Mouse (Mus musculus) megakaryocyte progenitor cell, adult 5-6 weeks (primary cell): Measurements from ENCODE around the gene Reep3. TPM values are rescaled to one million over a fixed set of nuclear protein-coding genes. Genes with fewer than 3 reads are reported as not detected.
"Not testable (repeated sequence)": the region's sequence is repeated elsewhere in the genome, so short reads cannot be mapped to it uniquely, and the experiment has no call there.

Source experiments
- ATAC-seq: replicated peaks from 2 replicates; pipeline ENCODE4 v1.8.0; 2016; ENCODE audit warnings: mild to moderate bottlenecking, moderate TSS enrichment, inconsistent platforms; ENCODE audit not compliant: poor library complexity
- total RNA-seq, 2 experiments: library from RNA; stranded (forward) in 1 of 2; stranded (reverse) in 1 of 2; fragments of 157-497, 149-512 nt in 1 of 2; fragments of 200-1000 nt in 1 of 2; gene quantifications; 2 replicates each; pipeline versions ENCODE4 v1.2.3 to v1.2.4; 2015 to 2017

Gene Reep3
- 25.3 and 28.7 TPM in 2 replicates for total RNA-seq (2015)
- 12.1 and 12.2 TPM in 2 replicates for total RNA-seq (2017)

- peak; percentile 35 for ATAC-seq
These were observed at the start of gene Reep3 for GRCm38 (mm10) chr10:67096621-67097436. Reep3 (minus strand) TSS chr10:67096945.

- ATAC-seq: no peak
These were observed 48.9 kb upstream of the Reep3 start for GRCm38 (mm10) chr10:67145623-67146022.

- no peak for ATAC-seq
These were observed 47.5 kb upstream of the Reep3 start for GRCm38 (mm10) chr10:67144269-67144668.

GRCm38 (mm10) chr10:67143661-67144060 is 46.9 kb upstream of the Reep3 start:
- no peak for ATAC-seq

- no peak for ATAC-seq
These were observed 40.7 kb upstream of the Reep3 start for GRCm38 (mm10) chr10:67137437-67137836.

- no peak for ATAC-seq
These were observed 37.6 kb upstream of the Reep3 start for GRCm38 (mm10) chr10:67134322-67134721.

GRCm38 (mm10) chr10:67131709-67132108 is 35.0 kb upstream of the Reep3 start:
- 0 out of 2 replicates have a peak, but pooled peaks have one; percentile 35 for ATAC-seq

- no peak for ATAC-seq
These were observed 32.8 kb upstream of the Reep3 start for GRCm38 (mm10) chr10:67129531-67129930.

GRCm38 (mm10) chr10:67126859-67127758 is 30.4 kb upstream of the Reep3 start:
- peak; percentile 24 for ATAC-seq

- peak; percentile 43 for ATAC-seq
These were observed 29.5 kb upstream of the Reep3 start for GRCm38 (mm10) chr10:67126061-67126858.

- no peak for ATAC-seq
These were observed 27.4 kb upstream of the Reep3 start for GRCm38 (mm10) chr10:67124156-67124555.

- 0 out of 2 replicates have a peak, but pooled peaks have one; percentile 17 for ATAC-seq
These were observed 27.0 kb upstream of the Reep3 start for GRCm38 (mm10) chr10:67123756-67124155.

GRCm38 (mm10) chr10:67120640-67121039 is 23.9 kb upstream of the Reep3 start:
- ATAC-seq: no peak

GRCm38 (mm10) chr10:67120180-67120579 is 23.4 kb upstream of the Reep3 start:
- no peak for ATAC-seq

- ATAC-seq: peak; percentile 41
These were observed 22.5 kb upstream of the Reep3 start for GRCm38 (mm10) chr10:67119291-67119690.

GRCm38 (mm10) chr10:67116251-67116650 is 19.5 kb upstream of the Reep3 start:
- no peak for ATAC-seq

GRCm38 (mm10) chr10:67115666-67116091 is 18.9 kb upstream of the Reep3 start:
- peak; percentile 64 for ATAC-seq

GRCm38 (mm10) chr10:67115115-67115514 is 18.4 kb upstream of the Reep3 start:
- ATAC-seq: no peak

- no peak for ATAC-seq
These were observed 17.1 kb upstream of the Reep3 start for GRCm38 (mm10) chr10:67113833-67114232.

GRCm38 (mm10) chr10:67112967-67113366 is 16.2 kb upstream of the Reep3 start:
- not testable (repeated sequence) for ATAC-seq

- ATAC-seq: peak; percentile 49
These were observed 15.0 kb upstream of the Reep3 start for GRCm38 (mm10) chr10:67111799-67112177.
